10 mouse cellular contexts compared by ENCODE assay signal in genomic region chr11:97626850-97627249, GRCm38 (mm10). TPM values are rescaled to one million over a fixed set of nuclear protein-coding genes. Genes with fewer than 3 reads are reported as not detected.
A peak's percentile ranks its signal among the peaks of the same experiment; 100 is the strongest.
DNase-seq lines count a peak whose midpoint lies in the region; ATAC-seq lines count a peak whose summit lies in the region.
"Had no signal": no experiment of that assay in that cellular context is flagged by ENCODE, and none has a peak within 500 bp of the region (broad histone marks: within the 10 kb centered on the region; RNA-seq: fewer than 3 reads in every experiment).

No protein-coding gene starts in this region.

- H3K9me3 ChIP-seq in neural tube, embryonic 12.5 days: no peaks in the 10 kb centered on the region
- H3K9me3 ChIP-seq: lung, embryonic 15.5 days had no signal

- H3K27me3 ChIP-seq in neural tube, embryonic 12.5 days (replicated peaks): peaks cover 84% of the 10 kb centered on the region

- no peaks in the 10 kb centered on the region for H3K36me3 ChIP-seq in neural tube, embryonic 12.5 days
- H3K36me3 ChIP-seq: lung, embryonic 15.5 days had no signal

- no peak overlapping the region for H3K9ac ChIP-seq in neural tube, embryonic 12.5 days
- H3K9ac ChIP-seq: lung, embryonic 15.5 days had no signal

- H3K4me2 ChIP-seq in neural tube, embryonic 12.5 days (replicated peaks): peak overlapping the region; percentile 94
- H3K4me2 ChIP-seq: lung, embryonic 15.5 days had no signal

- no peak overlapping the region for H3K27ac ChIP-seq in neural tube, embryonic 12.5 days
- H3K27ac ChIP-seq: lung, embryonic 15.5 days had no signal

- intact Hi-C loops in heart, postnatal 14 days (cut with DNase I): no loop called here
- intact Hi-C loops in gastrocnemius, postnatal 14 days (cut with DNase I; ENCODE audit: low total_unique reads): no loop called here

- H3K4me1 ChIP-seq in neural tube, embryonic 12.5 days: peaks cover 32% of the 10 kb centered on the region

- WGBS in neural tube, embryonic 12.5 days: 4% methylated on average over 10 of the region's 10 CpGs

- no peak overlapping the region for H3K4me3 ChIP-seq in neural tube, embryonic 12.5 days

- no peak for ATAC-seq in neural tube, embryonic 12.5 days (ENCODE audit: low FRiP score, low read depth)

- peak; percentile 82 for DNase-seq in heart, adult 11 months
- no peak for DNase-seq in heart, postnatal 14 days
- no peak for DNase-seq in neural tube, embryonic 10.5 days (ENCODE audit: extremely low spot score, low spot score)
- DNase-seq in kidney, postnatal 10 days: peak; percentile 19
- DNase-seq in adrenal gland, postnatal 36 days: no peak
- DNase-seq in gastrocnemius, postnatal 14 days: no peak
- DNase-seq in right cerebral cortex, postnatal 10 days (ENCODE audit: low spot score in 2 of 2): no peak

RNA-seq across cellular contexts. Expression of gene Epop, which starts 2.7 kb away (rescaled TPM):
- total RNA-seq in heart, postnatal 14 days (2021): 1 to 10 TPM in 1 of 2 experiments, under 1 TPM in 1; 0.93 to 1.2 TPM
- 13.6 and 15.1 TPM in 2 replicates for polyA plus RNA-seq in neural tube, embryonic 12.5 days (2016; fragmentation: Nextera tagmentation; extraction: Ambion mirVana)
- total RNA-seq in adrenal gland, postnatal 36 days (2021): 1 to 10 TPM; 4.9 to 5.8 TPM
- total RNA-seq in gastrocnemius, postnatal 14 days (2021): 1 to 10 TPM in 1 of 2 experiments, under 1 TPM in 1; 0.60 to 1.3 TPM

RNA-seq across cellular contexts. Expression of gene Mllt6, which starts 36.4 kb away (rescaled TPM):
- total RNA-seq in heart, postnatal 14 days (2021): 10 to 100 TPM; 58.1 to 61.7 TPM
- polyA plus RNA-seq in neural tube, embryonic 12.5 days (2016; fragmentation: Nextera tagmentation; extraction: Ambion mirVana): 3.0 and 4.0 TPM in 2 replicates
- total RNA-seq in adrenal gland, postnatal 36 days (2021): 10 to 100 TPM; 38.6 to 41.5 TPM
- total RNA-seq in gastrocnemius, postnatal 14 days (2021): 10 to 100 TPM; 26.2 to 27.4 TPM

RNA-seq across cellular contexts. Expression of gene Srcin1, which starts 50.9 kb away (rescaled TPM):
- under 1 TPM; 0.29 to 0.34 TPM for total RNA-seq in heart, postnatal 14 days (2021)
- polyA plus RNA-seq in neural tube, embryonic 12.5 days (2016; fragmentation: Nextera tagmentation; extraction: Ambion mirVana): 6.4 and 7.9 TPM in 2 replicates
- 10 to 100 TPM in 1 of 2 experiments, 1 to 10 TPM in 1; 6.8 to 14.5 TPM for total RNA-seq in adrenal gland, postnatal 36 days (2021)
- total RNA-seq in gastrocnemius, postnatal 14 days (2021): under 1 TPM; 0.51 to 0.64 TPM
- polyA plus RNA-seq: heart, postnatal 0 days had no signal

RNA-seq across cellular contexts. Expression of gene Cisd3, which starts 58.8 kb away (rescaled TPM):
- 100 to 1,000 TPM; 146 to 147 TPM for total RNA-seq in heart, postnatal 14 days (2021)
- polyA plus RNA-seq in neural tube, embryonic 12.5 days (2016; fragmentation: Nextera tagmentation; extraction: Ambion mirVana): 17.8 and 25.6 TPM in 2 replicates
- total RNA-seq in adrenal gland, postnatal 36 days (2021): 100 to 1,000 TPM; 187 to 222 TPM
- 100 to 1,000 TPM; 105 to 116 TPM for total RNA-seq in gastrocnemius, postnatal 14 days (2021)

Comparison
In these comparisons a context has a peak if more than half of its experiments do, and no peak if none do; other contexts are left out.
1. DNase-seq: peak in heart, adult 11 months (single experiment) and kidney, postnatal 10 days (single experiment); none in heart, postnatal 14 days (0 of 2), neural tube, embryonic 10.5 days (single experiment), adrenal gland, postnatal 36 days (0 of 2), gastrocnemius, postnatal 14 days (single experiment) and right cerebral cortex, postnatal 10 days (0 of 2).
2. RNA of gene Srcin1, which starts 50.9 kb away (total RNA-seq): 6.8 to 14.5 TPM in adrenal gland, postnatal 36 days; 0.51 to 0.64 TPM in gastrocnemius, postnatal 14 days and 0.29 to 0.34 TPM in heart, postnatal 14 days; every median in the first group is over 4 times any median in the second.